Mouse (Mus musculus): ENCODE results near the gene Timm44. TPM values are rescaled to one million over a fixed set of nuclear protein-coding genes. Genes with fewer than 3 reads are reported as not detected.

Timm44 gene
- 72.1 and 74.5 TPM in 2 replicates for total RNA-seq (2014; fragmentation: Nextera tagmentation)
- 113 and 128 TPM in 2 replicates for total RNA-seq (2017)

GRCm38 (mm10) chr8:4275275-4276110 is at the start of gene Timm44:
Gene Timm44 (minus strand): TSS chr8:4275913.
- ATAC-seq (replicated peaks; ENCODE audit: poor library complexity, severe bottlenecking) = peak; percentile 99

- ATAC-seq (replicated peaks; ENCODE audit: poor library complexity, severe bottlenecking) = peak; percentile 86
Measured at GRCm38 (mm10) chr8:4324983-4325750, 49.5 kb upstream of the Timm44 start, which contains the start of the genes Ccl25 and Elavl1. Gene Ccl25 (plus strand): TSS chr8:4325210. Gene Elavl1 (minus strand): TSS chr8:4325413.

GRCm38 (mm10) chr8:4324525-4324924 is 48.8 kb upstream of the Timm44 start:
- peak; percentile 11 for ATAC-seq (replicated peaks; ENCODE audit: poor library complexity, severe bottlenecking)

GRCm38 (mm10) chr8:4323917-4324316 is 48.2 kb upstream of the Timm44 start:
- no peak for ATAC-seq (replicated peaks; ENCODE audit: poor library complexity, severe bottlenecking)

GRCm38 (mm10) chr8:4322470-4322869 is 46.8 kb upstream of the Timm44 start:
- peak; percentile 58 for ATAC-seq (replicated peaks; ENCODE audit: poor library complexity, severe bottlenecking)

- no peak for ATAC-seq (replicated peaks; ENCODE audit: poor library complexity, severe bottlenecking)
Measured at GRCm38 (mm10) chr8:4321031-4321430, 45.3 kb upstream of the Timm44 start.

- ATAC-seq (replicated peaks; ENCODE audit: poor library complexity, severe bottlenecking) = no peak
Measured at GRCm38 (mm10) chr8:4320404-4320803, 44.7 kb upstream of the Timm44 start.

GRCm38 (mm10) chr8:4319573-4319872 is 43.8 kb upstream of the Timm44 start:
- ATAC-seq (replicated peaks; ENCODE audit: poor library complexity, severe bottlenecking) = no peak

- ATAC-seq (replicated peaks; ENCODE audit: poor library complexity, severe bottlenecking) = no peak
Measured at GRCm38 (mm10) chr8:4318796-4319572, 43.3 kb upstream of the Timm44 start.

GRCm38 (mm10) chr8:4318124-4318523 is 42.4 kb upstream of the Timm44 start:
- ATAC-seq (replicated peaks; ENCODE audit: poor library complexity, severe bottlenecking) = no peak

- ATAC-seq (replicated peaks; ENCODE audit: poor library complexity, severe bottlenecking) = no peak
Measured at GRCm38 (mm10) chr8:4314852-4315251, 39.1 kb upstream of the Timm44 start.

- no peak for ATAC-seq (replicated peaks; ENCODE audit: poor library complexity, severe bottlenecking)
Measured at GRCm38 (mm10) chr8:4313254-4314124, 37.8 kb upstream of the Timm44 start.

- peak; percentile 90 for ATAC-seq (replicated peaks; ENCODE audit: poor library complexity, severe bottlenecking)
Measured at GRCm38 (mm10) chr8:4312104-4312503, 36.4 kb upstream of the Timm44 start.

- ATAC-seq (replicated peaks; ENCODE audit: poor library complexity, severe bottlenecking) = no peak
Measured at GRCm38 (mm10) chr8:4305838-4306237, 30.1 kb upstream of the Timm44 start.

- no peak for ATAC-seq (replicated peaks; ENCODE audit: poor library complexity, severe bottlenecking)
Measured at GRCm38 (mm10) chr8:4304124-4304547, 28.4 kb upstream of the Timm44 start.

- no peak for ATAC-seq (replicated peaks; ENCODE audit: poor library complexity, severe bottlenecking)
Measured at GRCm38 (mm10) chr8:4297822-4298221, 22.1 kb upstream of the Timm44 start.

- no peak for ATAC-seq (replicated peaks; ENCODE audit: poor library complexity, severe bottlenecking)
Measured at GRCm38 (mm10) chr8:4292738-4293137, 17.0 kb upstream of the Timm44 start.

GRCm38 (mm10) chr8:4276111-4276465 is 375 bp upstream of the Timm44 start:
- ATAC-seq (replicated peaks; ENCODE audit: poor library complexity, severe bottlenecking) = peak; percentile 31; the same call in 1 of the 2 replicates

GRCm38 (mm10) chr8:4269609-4270008 is 6.1 kb downstream of the Timm44 start:
- ATAC-seq (replicated peaks; ENCODE audit: poor library complexity, severe bottlenecking) = no peak

- peak; percentile 90 for ATAC-seq (replicated peaks; ENCODE audit: poor library complexity, severe bottlenecking)
Measured at GRCm38 (mm10) chr8:4267627-4268026, 8.1 kb downstream of the Timm44 start.

Data from granulocyte monocyte progenitor cell, adult 5-6 weeks (primary cell).